ENCODE assay signal across 26 mouse cellular contexts in genomic region chr10:68325378-68325777, GRCm38 (mm10).
"Had no signal": no experiment of that assay in that cellular context is flagged by ENCODE, and none has a peak within 500 bp of the region (broad histone marks: within the 10 kb centered on the region; RNA-seq: fewer than 3 reads in every experiment).

No protein-coding gene starts in this region.

- H3K4me2 ChIP-seq: heart, embryonic 11.5 days; heart, embryonic 13.5 days; heart, embryonic 15.5 days; hindbrain, embryonic 13.5 days; hindbrain, embryonic 15.5 days; kidney, embryonic 15.5 days; limb, embryonic 13.5 days; limb, embryonic 15.5 days; liver, embryonic 11.5 days; liver, embryonic 13.5 days; liver, embryonic 15.5 days had no signal

- H3K27me3 ChIP-seq: heart, embryonic 13.5 days; heart, embryonic 15.5 days; hindbrain, embryonic 13.5 days; hindbrain, embryonic 15.5 days; kidney, embryonic 15.5 days; limb, embryonic 13.5 days; limb, embryonic 15.5 days; liver, embryonic 13.5 days; liver, embryonic 15.5 days had no signal

- H3K4me1 ChIP-seq: heart, embryonic 15.5 days; hindbrain, embryonic 13.5 days; hindbrain, embryonic 15.5 days; limb, embryonic 15.5 days; liver, embryonic 13.5 days; liver, embryonic 15.5 days had no signal

- DNase-seq: gastrocnemius, postnatal 14 days; gastrocnemius, postnatal 36 days; heart, adult 18-20 months; heart, postnatal 14 days; heart, postnatal 36 days; kidney, adult 11 months; kidney, adult 2 months; kidney, adult 9 months; kidney, postnatal 14 days; kidney, postnatal 36 days; layer of hippocampus, postnatal 36 days; left cerebral cortex, postnatal 4 days; liver, embryonic 13.5 days; lung, adult 18-20 months had no signal

- H3K9ac ChIP-seq: heart, embryonic 13.5 days; heart, embryonic 15.5 days; hindbrain, embryonic 13.5 days; hindbrain, embryonic 15.5 days; kidney, embryonic 15.5 days; limb, embryonic 13.5 days; limb, embryonic 15.5 days; liver, embryonic 13.5 days; liver, embryonic 15.5 days had no signal

- H3K9me3 ChIP-seq: heart, embryonic 13.5 days; heart, embryonic 15.5 days; hindbrain, embryonic 13.5 days; hindbrain, embryonic 15.5 days; kidney, embryonic 15.5 days; limb, embryonic 13.5 days; limb, embryonic 15.5 days; liver, embryonic 13.5 days; liver, embryonic 15.5 days had no signal

- H3K36me3 ChIP-seq: heart, embryonic 13.5 days; heart, embryonic 15.5 days; hindbrain, embryonic 13.5 days; hindbrain, embryonic 15.5 days; kidney, embryonic 15.5 days; limb, embryonic 13.5 days; limb, embryonic 15.5 days; liver, embryonic 13.5 days; liver, embryonic 15.5 days had no signal

- H3K27ac ChIP-seq: heart, embryonic 13.5 days; heart, embryonic 15.5 days; hindbrain, embryonic 13.5 days; hindbrain, embryonic 15.5 days; hindbrain, postnatal 0 days; kidney, embryonic 15.5 days; kidney, postnatal 0 days; limb, embryonic 13.5 days; limb, embryonic 15.5 days; liver, embryonic 13.5 days; liver, embryonic 15.5 days had no signal

- H3K4me3 ChIP-seq: heart, embryonic 13.5 days; heart, embryonic 15.5 days; hindbrain, embryonic 13.5 days; hindbrain, embryonic 15.5 days; kidney, embryonic 15.5 days; limb, embryonic 13.5 days; limb, embryonic 15.5 days; liver, embryonic 13.5 days; liver, embryonic 15.5 days had no signal
